Mouse (Mus musculus): ENCODE data around the gene Itga2. TPM values are rescaled to one million over a fixed set of nuclear protein-coding genes. Genes with fewer than 3 reads are reported as not detected.

Itga2 gene
- polyA plus RNA-seq, 1 experiment from 2014 or later: 4.0 TPM

DNA sequence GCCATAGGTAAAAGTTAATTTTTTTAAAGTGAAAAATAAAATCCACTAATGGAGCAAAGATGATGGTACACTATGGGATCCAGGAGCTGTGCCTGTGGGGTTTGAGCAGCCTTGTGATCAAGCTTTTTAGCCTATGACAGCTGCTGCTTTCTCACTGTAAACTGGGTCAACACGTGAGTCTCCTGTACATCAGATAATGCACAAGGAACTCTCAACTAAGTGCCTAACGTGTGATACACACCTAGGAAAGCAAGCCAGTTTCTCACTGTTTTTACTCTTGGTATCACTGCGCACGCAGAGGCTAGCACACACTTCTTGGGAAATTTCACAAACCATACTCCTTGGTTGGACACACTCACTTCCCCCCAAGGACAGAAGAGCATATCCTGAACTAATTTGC, 17.3 kb downstream of the Itga2 start:
- ATAC-seq (ENCODE audit: low FRiP score, low read depth): no peak
- Histone ChIP-seq H3K27ac (no peak overlapping the region), H3K27me3 (no peaks in the 10 kb centered on the region), H3K4me2 (replicated peaks) (no peak overlapping the region), H3K36me3 (no peaks in the 10 kb centered on the region), H3K4me3 (no peak overlapping the region), H3K4me1 (no peaks in the 10 kb centered on the region), H3K9me3 (no peaks in the 10 kb centered on the region), H3K9ac (no peak overlapping the region)
- 84% methylated on average over 4 of the region's 4 CpGs for WGBS

DNA sequence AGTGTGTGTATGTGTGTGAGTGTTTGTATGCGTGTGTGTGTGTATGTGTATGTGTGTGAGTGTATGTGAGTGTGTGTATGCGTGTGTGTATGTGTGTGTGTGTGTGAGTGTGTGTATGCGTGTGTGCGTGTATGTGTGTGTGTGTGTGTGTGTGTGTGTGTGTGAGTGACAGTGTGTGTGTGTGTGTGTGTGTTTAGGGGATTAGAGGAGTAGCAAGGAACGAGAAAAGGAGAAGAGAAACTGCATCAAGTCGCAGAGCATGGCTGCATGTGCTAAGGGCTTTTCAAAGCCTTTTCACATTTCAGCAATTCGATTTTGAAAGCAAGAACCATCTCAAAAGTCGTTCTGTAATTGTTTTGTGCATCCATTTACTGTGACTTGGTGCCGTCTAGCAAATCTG, 21.3 kb downstream of the Itga2 start:
- 82% methylated on average over 9 of the region's 9 CpGs for WGBS

DNA sequence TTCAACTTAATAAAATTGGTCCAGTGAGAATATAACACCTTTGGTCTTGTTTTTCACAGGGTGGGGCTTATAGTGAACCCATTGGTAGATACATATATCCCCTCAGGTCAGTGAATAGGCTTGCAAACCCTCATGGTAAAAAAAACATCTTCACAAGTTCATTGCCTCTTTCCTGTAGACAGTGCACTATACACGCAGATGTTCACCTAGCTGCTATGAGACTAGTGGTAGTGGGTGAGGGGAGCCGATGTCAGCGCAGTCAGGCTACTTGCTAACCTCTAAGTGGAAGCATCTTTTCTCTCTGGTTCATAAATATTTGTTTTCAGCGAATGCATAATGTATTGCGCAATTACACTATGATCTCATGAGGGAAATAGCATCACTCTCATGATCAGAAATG, 22.4 kb downstream of the Itga2 start:
- Histone ChIP-seq H3K4me1 (no peaks in the 10 kb centered on the region), H3K9ac (no peak overlapping the region), H3K4me3 (no peak overlapping the region), H3K9me3 (no peaks in the 10 kb centered on the region), H3K27me3 (no peaks in the 10 kb centered on the region), H3K27ac (no peak overlapping the region), H3K4me2 (replicated peaks) (no peak overlapping the region), H3K36me3 (no peaks in the 10 kb centered on the region)
- WGBS: 93% methylated on average over 5 of the region's 5 CpGs
- ATAC-seq (ENCODE audit: low FRiP score, low read depth): no peak

More for the DNA sequence above, 21.3 kb downstream of the Itga2 start:
- Histone ChIP-seq H3K27me3 (no peaks in the 10 kb centered on the region), H3K4me2 (replicated peaks) (no peak overlapping the region), H3K36me3 (no peaks in the 10 kb centered on the region), H3K27ac (no peak overlapping the region), H3K9me3 (no peaks in the 10 kb centered on the region), H3K4me3 (no peak overlapping the region), H3K4me1 (no peaks in the 10 kb centered on the region), H3K9ac (no peak overlapping the region)
- ATAC-seq (ENCODE audit: low FRiP score, low read depth): no peak

DNA sequence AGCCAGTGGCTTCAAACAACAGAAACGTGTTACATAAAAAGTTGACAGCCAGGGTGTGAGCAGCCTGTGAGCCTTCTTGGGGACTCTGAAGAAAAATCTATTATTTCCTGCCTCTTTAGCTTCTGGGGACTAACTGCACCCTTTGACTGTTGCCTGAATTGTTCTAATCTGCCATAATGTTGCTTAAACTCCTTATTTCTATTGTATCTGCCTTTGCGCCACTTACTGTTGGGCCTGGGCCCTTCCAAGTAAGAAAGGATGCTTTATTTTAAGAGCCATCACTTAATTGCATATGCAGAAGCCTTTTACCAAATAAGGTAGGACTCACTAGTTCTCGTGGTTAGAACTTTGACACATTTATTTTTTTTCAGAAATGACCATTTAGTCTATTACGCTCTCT, 24.0 kb downstream of the Itga2 start:
- ATAC-seq (ENCODE audit: low FRiP score, low read depth): no peak
- Histone ChIP-seq H3K27me3 (no peaks in the 10 kb centered on the region), H3K4me2 (replicated peaks) (no peak overlapping the region), H3K9ac (no peak overlapping the region), H3K9me3 (no peaks in the 10 kb centered on the region), H3K4me3 (no peak overlapping the region), H3K4me1 (no peaks in the 10 kb centered on the region), H3K27ac (no peak overlapping the region), H3K36me3 (no peaks in the 10 kb centered on the region)
- 81% methylated on average over 4 of the region's 4 CpGs for WGBS

DNA sequence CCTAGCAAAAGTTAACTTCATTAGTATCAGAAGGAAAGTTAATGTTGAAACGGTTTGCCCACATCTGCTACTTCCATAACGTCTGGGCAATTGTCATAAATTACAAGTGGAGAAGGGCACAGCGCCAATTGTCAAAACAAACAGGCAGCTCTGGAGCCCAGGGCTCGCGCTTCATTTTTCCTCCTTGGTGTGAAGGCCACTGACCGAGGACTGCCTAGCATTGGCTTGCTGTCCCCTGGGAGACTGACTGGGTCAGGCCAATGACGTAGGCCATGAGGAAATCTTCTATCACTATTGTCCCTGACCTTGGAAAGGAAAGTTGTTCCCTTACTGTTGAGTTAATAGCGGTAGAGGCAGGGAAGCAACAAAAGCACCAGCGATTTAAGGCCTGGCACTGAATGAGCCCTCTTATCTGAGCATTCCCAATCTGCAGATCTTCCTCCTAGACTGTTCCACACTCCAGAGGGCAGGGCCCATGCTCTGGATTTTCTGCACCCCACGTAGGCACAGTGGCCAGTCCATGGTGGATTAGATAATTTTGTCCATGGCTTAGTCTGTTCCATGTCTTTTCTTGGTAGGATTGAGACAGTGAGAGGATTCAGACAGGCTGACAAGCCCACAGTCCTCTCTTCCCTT, 35.0 kb downstream of the Itga2 start:
- 67% methylated on average over 10 of the region's 10 CpGs for WGBS
- no peak overlapping the region for H3K4me3 ChIP-seq
- H3K36me3 ChIP-seq: no peaks in the 10 kb centered on the region
- no peak overlapping the region for H3K27ac ChIP-seq
- H3K27me3 ChIP-seq: no peaks in the 10 kb centered on the region
- ATAC-seq (ENCODE audit: low FRiP score, low read depth): no peak
- H3K4me1 ChIP-seq: no peaks in the 10 kb centered on the region
- H3K9ac ChIP-seq: no peak overlapping the region
- no peaks in the 10 kb centered on the region for H3K9me3 ChIP-seq
- no peak overlapping the region for H3K4me2 ChIP-seq (replicated peaks)

DNA sequence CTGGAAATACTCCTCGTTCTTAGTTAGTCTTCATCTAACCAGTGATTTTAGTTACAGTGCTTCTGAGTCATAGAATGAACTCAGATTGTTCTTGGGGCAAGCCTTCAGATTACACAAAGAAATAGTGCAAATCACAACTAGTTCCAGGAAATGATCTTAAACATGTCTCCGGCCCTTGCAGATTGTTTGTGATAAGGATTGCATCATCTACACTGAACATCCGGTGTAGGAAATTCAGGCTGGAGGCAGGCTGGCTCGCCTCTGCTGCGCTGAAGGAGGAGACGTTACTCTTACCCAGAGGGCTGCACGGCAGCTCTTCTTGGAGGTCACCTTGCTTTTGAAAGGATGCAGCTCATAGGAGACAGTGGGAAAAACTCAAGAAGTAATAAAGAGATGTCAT, 36.0 kb downstream of the Itga2 start:
- Histone ChIP-seq H3K4me1 (no peaks in the 10 kb centered on the region), H3K36me3 (no peaks in the 10 kb centered on the region), H3K4me3 (no peak overlapping the region), H3K9ac (no peak overlapping the region), H3K4me2 (replicated peaks) (no peak overlapping the region), H3K27ac (no peak overlapping the region), H3K9me3 (no peaks in the 10 kb centered on the region), H3K27me3 (no peaks in the 10 kb centered on the region)
- no peak for ATAC-seq (ENCODE audit: low FRiP score, low read depth)
- WGBS: 79% methylated on average over 7 of the region's 7 CpGs

DNA sequence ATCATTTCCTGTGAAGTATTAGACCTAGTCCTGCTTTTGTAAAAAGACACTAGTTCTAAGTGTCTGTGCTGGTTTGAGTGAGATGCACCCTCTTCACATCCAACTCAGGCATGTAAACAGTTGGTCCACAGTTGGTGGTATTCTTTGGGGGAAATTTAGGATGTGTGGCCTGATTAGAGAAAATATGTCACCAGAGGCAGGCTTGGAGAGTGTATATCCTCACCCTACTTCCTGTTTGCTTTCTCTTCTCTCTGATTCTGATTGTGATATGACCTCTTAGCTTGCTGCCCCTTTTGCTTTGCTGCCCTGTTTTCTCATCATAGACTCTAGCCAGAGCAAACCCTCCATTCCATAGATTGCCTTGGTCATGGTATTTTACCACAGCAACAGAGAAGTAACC, 37.2 kb downstream of the Itga2 start:
- Histone ChIP-seq H3K4me2 (replicated peaks) (no peak overlapping the region), H3K36me3 (no peaks in the 10 kb centered on the region), H3K9ac (no peak overlapping the region), H3K4me3 (no peak overlapping the region), H3K27me3 (no peaks in the 10 kb centered on the region), H3K27ac (no peak overlapping the region), H3K9me3 (no peaks in the 10 kb centered on the region), H3K4me1 (no peaks in the 10 kb centered on the region)
- ATAC-seq (ENCODE audit: low FRiP score, low read depth): no peak

DNA sequence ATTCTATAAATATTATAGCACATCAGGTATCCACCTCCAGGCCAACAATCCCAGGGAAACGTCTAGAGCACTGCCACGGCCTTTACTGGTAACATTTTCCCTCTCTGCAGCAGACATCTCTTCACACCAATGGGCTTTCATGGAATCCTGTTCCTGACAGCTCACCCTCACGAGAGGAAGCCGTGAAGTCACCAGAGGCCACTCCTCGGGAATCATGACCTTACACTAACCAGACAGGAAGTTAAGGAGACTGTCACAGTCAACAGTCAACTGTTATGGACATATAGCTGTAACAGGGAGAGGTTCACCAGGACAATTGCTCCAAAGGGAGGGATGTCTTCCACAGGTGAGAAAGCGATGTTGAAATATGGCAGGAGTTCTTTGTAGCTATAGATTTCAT, 40.2 kb downstream of the Itga2 start:
- no peak overlapping the region for H3K4me2 ChIP-seq (replicated peaks)
- H3K4me1 ChIP-seq: no peaks in the 10 kb centered on the region
- WGBS: 63% methylated on average over 6 of the region's 6 CpGs
- no peaks in the 10 kb centered on the region for H3K27me3 ChIP-seq
- no peaks in the 10 kb centered on the region for H3K9me3 ChIP-seq
- H3K27ac ChIP-seq: no peak overlapping the region
- no peak overlapping the region for H3K9ac ChIP-seq
- no peak for ATAC-seq (ENCODE audit: low FRiP score, low read depth)
- no peak overlapping the region for H3K4me3 ChIP-seq
- H3K36me3 ChIP-seq: no peaks in the 10 kb centered on the region

DNA sequence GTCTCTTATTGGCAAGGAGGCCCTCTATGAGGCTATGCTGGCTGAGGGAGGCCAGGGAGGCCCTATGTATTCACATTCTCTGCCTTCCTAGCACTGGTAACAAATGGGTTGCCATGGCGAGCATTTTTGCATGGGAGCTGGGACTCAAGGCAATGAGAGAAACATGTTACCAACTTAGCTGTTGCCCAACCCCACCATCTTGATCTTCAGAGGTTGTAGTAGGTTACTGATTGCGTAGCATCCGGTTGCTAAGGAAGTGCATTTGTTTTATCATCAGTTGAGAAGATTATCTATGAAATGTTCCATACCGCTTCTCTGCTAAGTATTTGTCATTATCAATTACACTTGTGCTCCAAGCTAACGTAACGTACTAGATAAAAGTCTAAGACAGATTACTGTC, 44.2 kb downstream of the Itga2 start:
- no peaks in the 10 kb centered on the region for H3K9me3 ChIP-seq
- H3K4me2 ChIP-seq (replicated peaks): no peak overlapping the region
- H3K4me1 ChIP-seq: no peaks in the 10 kb centered on the region
- 95% methylated on average over 6 of the region's 6 CpGs for WGBS
- no peak overlapping the region for H3K4me3 ChIP-seq
- H3K27ac ChIP-seq: no peak overlapping the region
- H3K36me3 ChIP-seq: no peaks in the 10 kb centered on the region
- ATAC-seq (ENCODE audit: low FRiP score, low read depth): no peak
- H3K27me3 ChIP-seq: no peaks in the 10 kb centered on the region
- no peak overlapping the region for H3K9ac ChIP-seq

DNA sequence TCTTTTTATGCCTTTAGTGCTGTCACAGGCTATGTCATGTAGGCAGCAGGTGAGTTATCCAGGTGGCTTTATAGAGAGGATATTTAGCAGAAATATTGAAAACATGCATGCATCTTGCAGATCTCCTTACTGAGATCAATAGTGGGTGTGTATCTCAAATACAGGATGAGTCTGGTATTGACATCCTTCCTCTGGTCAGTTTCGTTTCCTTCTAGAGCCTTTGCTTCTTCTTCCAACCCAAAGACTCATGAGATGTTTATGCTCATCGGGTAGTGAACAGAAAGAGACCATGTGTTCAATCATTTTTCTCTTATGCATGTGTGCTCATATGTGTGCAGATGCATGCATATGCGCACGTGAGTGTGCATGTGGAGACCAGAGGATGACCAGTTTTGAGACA, 44.6 kb downstream of the Itga2 start:
- 87% methylated on average over 4 of the region's 4 CpGs for WGBS

DNA sequence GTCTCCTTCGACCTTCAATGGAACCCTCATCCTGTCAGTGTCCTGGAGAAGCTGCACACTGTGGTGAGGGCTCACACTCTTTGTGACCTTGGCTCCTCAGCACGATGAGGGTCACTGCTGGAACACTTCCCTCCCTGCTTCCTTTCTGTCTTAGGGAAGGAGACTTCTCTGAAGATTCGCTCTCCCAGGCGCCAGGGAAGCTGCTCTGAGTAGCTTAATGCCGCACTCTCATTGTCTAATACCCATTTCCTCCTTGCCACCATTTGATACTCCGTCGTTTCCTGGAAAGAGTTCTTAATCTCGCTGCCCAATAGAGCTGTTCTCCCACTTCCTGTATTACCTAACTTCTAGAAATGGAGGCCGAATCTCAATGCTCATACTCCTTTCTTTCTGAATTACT, 46.7 kb downstream of the Itga2 start:
- no peak for ATAC-seq (ENCODE audit: low FRiP score, low read depth)
- no peak overlapping the region for H3K27ac ChIP-seq
- H3K36me3 ChIP-seq: no peaks in the 10 kb centered on the region
- H3K4me1 ChIP-seq: no peaks in the 10 kb centered on the region
- H3K4me3 ChIP-seq: no peak overlapping the region
- 65% methylated on average over 9 of the region's 9 CpGs for WGBS
- no peak overlapping the region for H3K4me2 ChIP-seq (replicated peaks)
- no peaks in the 10 kb centered on the region for H3K9me3 ChIP-seq
- no peak overlapping the region for H3K9ac ChIP-seq
- H3K27me3 ChIP-seq: no peaks in the 10 kb centered on the region

More for the DNA sequence above, 44.6 kb downstream of the Itga2 start:
- no peak for ATAC-seq (ENCODE audit: low FRiP score, low read depth)
- Histone ChIP-seq H3K36me3 (no peaks in the 10 kb centered on the region), H3K4me2 (replicated peaks) (no peak overlapping the region), H3K4me3 (no peak overlapping the region), H3K9ac (no peak overlapping the region), H3K9me3 (no peaks in the 10 kb centered on the region), H3K4me1 (no peaks in the 10 kb centered on the region), H3K27me3 (no peaks in the 10 kb centered on the region), H3K27ac (no peak overlapping the region)

DNA sequence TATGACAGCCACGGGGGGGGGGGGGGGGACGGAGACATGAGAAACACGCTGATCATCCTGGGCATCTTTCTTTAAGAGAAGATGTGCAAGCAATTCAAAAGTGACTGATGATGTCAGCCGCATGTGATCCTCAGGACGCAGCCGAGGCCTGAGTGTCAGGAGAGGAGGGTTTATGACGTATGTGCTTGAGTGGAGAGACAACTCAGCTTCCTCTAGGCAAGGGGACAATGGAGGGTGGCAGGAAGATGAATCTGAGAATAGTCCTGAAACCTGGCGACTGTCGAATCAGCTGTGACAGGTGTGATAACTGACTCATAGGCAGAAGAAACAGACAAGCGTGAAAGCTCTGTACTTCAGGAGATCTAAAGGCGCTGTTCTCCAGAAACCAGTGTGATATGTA, 53.2 kb downstream of the Itga2 start:
- H3K9me3 ChIP-seq: no peaks in the 10 kb centered on the region
- H3K4me3 ChIP-seq: no peak overlapping the region
- H3K4me1 ChIP-seq: no peaks in the 10 kb centered on the region
- no peaks in the 10 kb centered on the region for H3K27me3 ChIP-seq
- no peak overlapping the region for H3K9ac ChIP-seq
- no peaks in the 10 kb centered on the region for H3K36me3 ChIP-seq
- no peak overlapping the region for H3K4me2 ChIP-seq (replicated peaks)
- H3K27ac ChIP-seq: no peak overlapping the region
- ATAC-seq (ENCODE audit: low FRiP score, low read depth): no peak
- WGBS: 83% methylated on average over 11 of the region's 11 CpGs

DNA sequence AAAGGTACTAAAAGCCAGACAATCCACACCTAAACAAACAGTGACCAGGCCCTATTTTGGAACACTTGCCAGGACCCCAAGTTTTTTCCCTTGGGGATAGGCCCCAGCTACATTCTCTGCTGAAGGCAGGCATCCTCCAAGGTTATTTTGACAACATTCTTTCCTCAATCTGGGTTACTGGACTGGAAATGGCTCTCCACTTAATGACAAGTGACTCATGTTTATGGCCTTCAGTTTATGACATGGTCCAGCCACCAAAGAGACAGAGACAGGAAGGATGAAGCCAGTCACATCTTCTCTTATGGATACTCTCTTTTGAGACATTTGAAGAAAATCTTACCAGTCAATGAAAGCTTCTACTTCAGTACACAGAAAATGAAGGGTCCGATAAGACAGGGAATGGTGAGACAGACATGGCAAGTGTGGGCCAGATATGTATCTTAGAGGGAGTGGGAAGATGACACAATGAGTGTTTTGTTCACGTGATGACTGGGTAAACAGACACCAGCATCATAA, 55.8 kb downstream of the Itga2 start:
- no peak overlapping the region for H3K4me2 ChIP-seq (replicated peaks)
- 86% methylated on average over 2 of the region's 2 CpGs for WGBS
- no peaks in the 10 kb centered on the region for H3K27me3 ChIP-seq
- ATAC-seq (ENCODE audit: low FRiP score, low read depth): no peak
- H3K9ac ChIP-seq: no peak overlapping the region
- H3K4me3 ChIP-seq: no peak overlapping the region
- no peaks in the 10 kb centered on the region for H3K36me3 ChIP-seq
- no peak overlapping the region for H3K27ac ChIP-seq
- no peaks in the 10 kb centered on the region for H3K4me1 ChIP-seq
- H3K9me3 ChIP-seq: no peaks in the 10 kb centered on the region

Data from limb, embryonic 13.5 days (tissue).